Mouse (Mus musculus): Measurements from ENCODE around the gene Hoxb3. TPM values are rescaled to one million over a fixed set of nuclear protein-coding genes. Genes with fewer than 3 reads are reported as not detected.
A peak's percentile ranks its signal among the peaks of the same experiment; 100 is the strongest.

The Hoxb3 gene
- polyA plus RNA-seq, 1 experiment from 2014 or later, result 0.36 TPM

- H3K4me1 ChIP-seq, result no peaks in the 10 kb centered on the region
- H3K4me3 ChIP-seq, result no peak overlapping the region
- ATAC-seq, result no peak
- 34% methylated on average over 12 of the region's 12 CpGs for WGBS (ENCODE audit: insufficient replicate concordance)
- H3K9ac ChIP-seq, result no peak overlapping the region
- peaks cover 100% of the 10 kb centered on the region for H3K27me3 ChIP-seq (replicated peaks)
- no peak overlapping the region for H3K27ac ChIP-seq
- no peaks in the 10 kb centered on the region for H3K36me3 ChIP-seq
- H3K4me2 ChIP-seq, result 0 out of 2 replicates have a peak overlapping the region, but pooled peaks have one; percentile 17
- no peaks in the 10 kb centered on the region for H3K9me3 ChIP-seq (replicated peaks)
Observed at GRCm38 (mm10) chr11:96326705-96327104, 3.6 kb downstream of the Hoxb3 start.

GRCm38 (mm10) chr11:96327122-96327521 lies 4.0 kb downstream of the Hoxb3 start:
- H3K9ac ChIP-seq, result no peak overlapping the region
- peaks cover 100% of the 10 kb centered on the region for H3K27me3 ChIP-seq (replicated peaks)
- no peaks in the 10 kb centered on the region for H3K4me1 ChIP-seq
- H3K4me2 ChIP-seq, result no peak overlapping the region
- no peaks in the 10 kb centered on the region for H3K36me3 ChIP-seq
- no peak for ATAC-seq
- H3K4me3 ChIP-seq, result no peak overlapping the region
- no peak overlapping the region for H3K27ac ChIP-seq
- H3K9me3 ChIP-seq (replicated peaks), result no peaks in the 10 kb centered on the region
- 42% methylated on average over 7 of the region's 7 CpGs for WGBS (ENCODE audit: insufficient replicate concordance)

GRCm38 (mm10) chr11:96327750-96328149 lies 4.6 kb downstream of the Hoxb3 start:
- Histone ChIP-seq H3K27ac (no peak overlapping the region), H3K9me3 (replicated peaks) (no peaks in the 10 kb centered on the region), H3K9ac (no peak overlapping the region), H3K4me2 (0 out of 2 replicates have a peak overlapping the region, but pooled peaks have one; percentile 6), H3K4me3 (no peak overlapping the region), H3K27me3 (replicated peaks) (peaks cover 100% of the 10 kb centered on the region), H3K4me1 (no peaks in the 10 kb centered on the region), H3K36me3 (no peaks in the 10 kb centered on the region)
- 33% methylated on average over 5 of the region's 5 CpGs for WGBS (ENCODE audit: insufficient replicate concordance)
- no peak for ATAC-seq

GRCm38 (mm10) chr11:96328605-96329004 lies 5.5 kb downstream of the Hoxb3 start:
- 39% methylated on average over 8 of the region's 8 CpGs for WGBS (ENCODE audit: insufficient replicate concordance)
- no peaks in the 10 kb centered on the region for H3K4me1 ChIP-seq
- H3K4me3 ChIP-seq, result no peak overlapping the region
- H3K27me3 ChIP-seq (replicated peaks), result peaks cover 100% of the 10 kb centered on the region
- no peak overlapping the region for H3K9ac ChIP-seq
- H3K36me3 ChIP-seq, result no peaks in the 10 kb centered on the region
- no peaks in the 10 kb centered on the region for H3K9me3 ChIP-seq (replicated peaks)
- ATAC-seq, result no peak
- H3K4me2 ChIP-seq, result no peak overlapping the region
- H3K27ac ChIP-seq, result no peak overlapping the region

- H3K4me3 ChIP-seq, result no peak overlapping the region
- H3K27me3 ChIP-seq (replicated peaks), result peaks cover 99% of the 10 kb centered on the region
- no peaks in the 10 kb centered on the region for H3K4me1 ChIP-seq
- WGBS (ENCODE audit: insufficient replicate concordance), result 6% methylated on average over 8 of the region's 8 CpGs
- peak overlapping the region; percentile 47; the same call in 1 of the 2 replicates for H3K4me2 ChIP-seq
- H3K36me3 ChIP-seq, result no peaks in the 10 kb centered on the region
- H3K9me3 ChIP-seq (replicated peaks), result no peaks in the 10 kb centered on the region
- H3K9ac ChIP-seq, result no peak overlapping the region
- H3K27ac ChIP-seq, result no peak overlapping the region
- ATAC-seq, result no peak
Observed at GRCm38 (mm10) chr11:96332105-96332504, 9.0 kb downstream of the Hoxb3 start.

- Histone ChIP-seq H3K27ac (peak overlapping the region; percentile 58), H3K4me2 (peak overlapping the region; percentile 47), H3K9me3 (replicated peaks) (no peaks in the 10 kb centered on the region), H3K9ac (0 out of 2 replicates have a peak overlapping the region, but pooled peaks have one; percentile 23), H3K4me1 (no peaks in the 10 kb centered on the region), H3K4me3 (peak overlapping the region; percentile 32), H3K36me3 (no peaks in the 10 kb centered on the region), H3K27me3 (replicated peaks) (peaks cover 99% of the 10 kb centered on the region)
- ATAC-seq, result no peak
- WGBS (ENCODE audit: insufficient replicate concordance), result 4% methylated on average over 28 of the region's 35 CpGs
Observed at GRCm38 (mm10) chr11:96332618-96333032, 9.5 kb downstream of the Hoxb3 start.

- no peak for ATAC-seq
- Histone ChIP-seq H3K27me3 (replicated peaks) (peaks cover 99% of the 10 kb centered on the region), H3K4me2 (peak overlapping the region; percentile 47), H3K4me3 (peak overlapping the region; percentile 32; the same call in 1 of the 2 replicates), H3K27ac (peak overlapping the region; percentile 58), H3K9ac (peak overlapping the region; percentile 23; the same call in 1 of the 2 replicates), H3K4me1 (no peaks in the 10 kb centered on the region), H3K9me3 (replicated peaks) (no peaks in the 10 kb centered on the region), H3K36me3 (no peaks in the 10 kb centered on the region)
- 26% methylated on average over 17 of the region's 17 CpGs for whole genome bisulfite sequencing (ENCODE audit: insufficient replicate concordance)
Observed at GRCm38 (mm10) chr11:96333241-96334001, 10.3 kb downstream of the Hoxb3 start.

GRCm38 (mm10) chr11:96334002-96334364 lies 10.9 kb downstream of the Hoxb3 start:
- no peak for ATAC-seq
- no peak overlapping the region for H3K4me3 ChIP-seq
- no peaks in the 10 kb centered on the region for H3K36me3 ChIP-seq
- 35% methylated on average over 2 of the region's 2 CpGs for WGBS (ENCODE audit: insufficient replicate concordance)
- peak overlapping the region; percentile 10; the same call in 1 of the 2 replicates for H3K27ac ChIP-seq
- H3K27me3 ChIP-seq (replicated peaks), result peaks cover 99% of the 10 kb centered on the region
- no peak overlapping the region for H3K9ac ChIP-seq
- no peaks in the 10 kb centered on the region for H3K4me1 ChIP-seq
- H3K9me3 ChIP-seq (replicated peaks), result no peaks in the 10 kb centered on the region
- 0 out of 2 replicates have a peak overlapping the region, but pooled peaks have one; percentile 47 for H3K4me2 ChIP-seq

- H3K4me3 ChIP-seq, result no peak overlapping the region
- H3K4me2 ChIP-seq, result no peak overlapping the region
- 35% methylated on average over 2 of the region's 3 CpGs for WGBS (ENCODE audit: insufficient replicate concordance)
- no peaks in the 10 kb centered on the region for H3K9me3 ChIP-seq (replicated peaks)
- no peak overlapping the region for H3K27ac ChIP-seq
- peaks cover 99% of the 10 kb centered on the region for H3K27me3 ChIP-seq (replicated peaks)
- no peak for ATAC-seq
- no peaks in the 10 kb centered on the region for H3K4me1 ChIP-seq
- H3K9ac ChIP-seq, result no peak overlapping the region
- no peaks in the 10 kb centered on the region for H3K36me3 ChIP-seq
Observed at GRCm38 (mm10) chr11:96334998-96335397, 11.9 kb downstream of the Hoxb3 start.

- H3K27ac ChIP-seq, result no peak overlapping the region
- no peak for ATAC-seq
- WGBS (ENCODE audit: insufficient replicate concordance), result 18% methylated on average over 2 of the region's 2 CpGs
Observed at GRCm38 (mm10) chr11:96336597-96336996, 13.5 kb downstream of the Hoxb3 start.

GRCm38 (mm10) chr11:96337026-96337425 lies 13.9 kb downstream of the Hoxb3 start:
- Histone ChIP-seq H3K27ac (no peak overlapping the region), H3K9me3 (replicated peaks) (no peaks in the 10 kb centered on the region), H3K4me1 (peaks cover 4% of the 10 kb centered on the region; the same call in 1 of the 2 replicates), H3K36me3 (no peaks in the 10 kb centered on the region), H3K9ac (no peak overlapping the region), H3K4me3 (no peak overlapping the region), H3K4me2 (no peak overlapping the region), H3K27me3 (replicated peaks) (peaks cover 99% of the 10 kb centered on the region)
- WGBS (ENCODE audit: insufficient replicate concordance), result 29% methylated on average over 6 of the region's 6 CpGs
- no peak for ATAC-seq

More at GRCm38 (mm10) chr11:96336597-96336996, 13.5 kb downstream of the Hoxb3 start:
- Histone ChIP-seq H3K9me3 (replicated peaks) (no peaks in the 10 kb centered on the region), H3K36me3 (no peaks in the 10 kb centered on the region), H3K4me2 (no peak overlapping the region), H3K4me3 (no peak overlapping the region), H3K4me1 (no peaks in the 10 kb centered on the region), H3K9ac (no peak overlapping the region), H3K27me3 (replicated peaks) (peaks cover 99% of the 10 kb centered on the region)

GRCm38 (mm10) chr11:96338957-96339855 lies 16.1 kb downstream of the Hoxb3 start:
- Histone ChIP-seq H3K27me3 (replicated peaks) (peaks cover 99% of the 10 kb centered on the region), H3K36me3 (no peaks in the 10 kb centered on the region), H3K4me3 (no peak overlapping the region), H3K9me3 (replicated peaks) (no peaks in the 10 kb centered on the region), H3K27ac (no peak overlapping the region), H3K4me2 (no peak overlapping the region), H3K4me1 (peaks cover 4% of the 10 kb centered on the region; the same call in 1 of the 2 replicates), H3K9ac (no peak overlapping the region)
- 25% methylated on average over 7 of the region's 7 CpGs for WGBS (ENCODE audit: insufficient replicate concordance)
- ATAC-seq, result no peak
